Mouse (Mus musculus) heart, postnatal 10 days (tissue): ENCODE measurements at regions not wholly inside any gene's neighbourhood (a gene's known extent, or its start where the extent isn't known, plus 50 kb on each side); places are given as distances from the start of the nearest gene placed in this dataset.

Source experiments
- microRNA-seq, 2 experiments: library from miRNA; unstranded; fragments of <30 nt; microRNA quantifications; one replicate each; pipeline ENCODE4 v1.2.0; 2022

Small RNA genes lying in the stretch of these regions (microRNA-seq; reads per million reads assigned to microRNA genes)
- 0 reads per million in 2 experiments for gene Mir6341
